Mouse (Mus musculus): ENCODE data around the gene Inmt.
"Not testable (repeated sequence)": the region's sequence is repeated elsewhere in the genome, so short reads cannot be mapped to it uniquely, and the experiment has no call there.

Gene Inmt

DNA sequence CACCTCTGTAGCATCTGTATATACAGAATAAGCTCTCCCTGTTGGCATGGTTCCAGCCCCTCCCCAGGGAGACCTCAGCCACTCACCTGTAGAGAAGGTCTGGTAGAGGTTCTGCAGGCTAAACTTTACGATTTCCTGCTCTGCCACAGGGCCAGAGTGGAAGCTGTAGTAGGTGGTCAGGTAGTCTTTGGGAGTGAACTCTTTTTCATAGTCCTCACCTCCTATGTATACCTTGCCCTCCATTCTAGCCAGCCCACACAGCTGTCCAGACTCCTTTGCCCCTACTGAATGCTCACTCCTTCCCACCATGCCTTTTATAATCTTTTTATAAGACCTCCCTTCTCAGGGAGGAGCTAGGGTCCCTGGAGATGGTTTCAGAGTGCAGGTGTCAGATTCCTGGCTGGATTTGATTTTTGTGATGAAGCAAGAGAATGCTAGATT, at the start of gene Inmt:
Inmt (minus strand) TSS at position 303 of the 441 bp plus-strand sequence.
- DNase-seq: no peak

DNA sequence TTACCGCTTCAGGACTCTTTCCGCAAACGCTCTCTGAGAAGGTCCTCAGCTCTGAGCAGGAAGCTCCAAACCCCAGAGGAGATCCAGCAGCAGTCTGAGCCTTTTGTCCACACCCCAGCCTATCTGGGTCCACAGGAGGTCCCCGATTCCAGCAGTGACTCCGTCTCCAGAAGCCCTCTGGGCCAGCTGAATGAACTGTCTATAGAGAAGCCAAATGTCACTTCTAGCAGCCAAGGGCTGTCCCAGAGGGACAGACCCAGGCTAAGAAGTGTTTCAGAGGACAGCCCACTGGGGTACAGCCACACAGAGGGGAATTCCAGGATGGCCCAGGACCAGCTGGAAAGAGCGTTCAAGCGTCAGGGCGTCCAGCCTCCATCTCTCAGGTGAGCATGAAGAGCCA, 49.1 kb upstream of the Inmt start:
- no peak for DNase-seq

DNA sequence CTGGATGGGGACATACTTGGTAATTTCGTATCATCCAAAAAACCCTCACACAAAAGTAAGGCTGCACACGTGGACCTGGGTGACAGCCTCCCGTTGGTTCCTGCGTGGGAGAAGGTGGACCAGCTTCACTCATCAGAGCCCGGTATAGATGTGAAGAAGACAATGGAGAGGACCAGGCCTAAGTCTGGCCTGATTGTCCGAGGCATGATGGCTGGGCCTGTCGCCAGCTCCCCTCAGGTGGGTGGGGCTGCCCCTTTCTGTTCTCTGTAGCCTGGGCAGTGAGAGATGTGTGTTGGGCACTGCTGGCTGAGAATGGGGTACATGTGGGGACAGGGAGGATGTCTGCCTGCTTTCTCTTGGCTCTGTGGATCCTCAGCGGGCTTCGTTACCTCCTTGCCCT, 43.4 kb upstream of the Inmt start:
- no peak for DNase-seq

DNA sequence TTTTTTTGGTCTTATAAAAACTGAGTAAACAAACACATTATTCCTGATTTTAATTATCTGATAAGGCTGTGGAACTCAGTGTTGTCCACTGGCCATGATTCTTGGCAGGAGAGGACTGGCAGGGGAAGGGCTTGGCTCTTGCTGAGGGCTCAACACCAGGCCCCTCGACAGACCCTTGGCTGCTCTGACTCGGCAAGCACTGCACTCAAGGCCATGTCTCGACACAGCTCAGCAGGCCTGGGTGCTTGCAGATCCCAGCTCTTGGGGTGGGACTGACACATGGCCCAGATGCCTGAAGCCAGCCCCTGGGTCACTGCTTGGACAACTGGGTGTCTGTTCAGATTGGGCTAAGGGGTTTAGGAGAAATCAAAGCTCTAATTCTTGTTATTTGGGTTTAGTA, 39.7 kb upstream of the Inmt start:
- no peak for DNase-seq

DNA sequence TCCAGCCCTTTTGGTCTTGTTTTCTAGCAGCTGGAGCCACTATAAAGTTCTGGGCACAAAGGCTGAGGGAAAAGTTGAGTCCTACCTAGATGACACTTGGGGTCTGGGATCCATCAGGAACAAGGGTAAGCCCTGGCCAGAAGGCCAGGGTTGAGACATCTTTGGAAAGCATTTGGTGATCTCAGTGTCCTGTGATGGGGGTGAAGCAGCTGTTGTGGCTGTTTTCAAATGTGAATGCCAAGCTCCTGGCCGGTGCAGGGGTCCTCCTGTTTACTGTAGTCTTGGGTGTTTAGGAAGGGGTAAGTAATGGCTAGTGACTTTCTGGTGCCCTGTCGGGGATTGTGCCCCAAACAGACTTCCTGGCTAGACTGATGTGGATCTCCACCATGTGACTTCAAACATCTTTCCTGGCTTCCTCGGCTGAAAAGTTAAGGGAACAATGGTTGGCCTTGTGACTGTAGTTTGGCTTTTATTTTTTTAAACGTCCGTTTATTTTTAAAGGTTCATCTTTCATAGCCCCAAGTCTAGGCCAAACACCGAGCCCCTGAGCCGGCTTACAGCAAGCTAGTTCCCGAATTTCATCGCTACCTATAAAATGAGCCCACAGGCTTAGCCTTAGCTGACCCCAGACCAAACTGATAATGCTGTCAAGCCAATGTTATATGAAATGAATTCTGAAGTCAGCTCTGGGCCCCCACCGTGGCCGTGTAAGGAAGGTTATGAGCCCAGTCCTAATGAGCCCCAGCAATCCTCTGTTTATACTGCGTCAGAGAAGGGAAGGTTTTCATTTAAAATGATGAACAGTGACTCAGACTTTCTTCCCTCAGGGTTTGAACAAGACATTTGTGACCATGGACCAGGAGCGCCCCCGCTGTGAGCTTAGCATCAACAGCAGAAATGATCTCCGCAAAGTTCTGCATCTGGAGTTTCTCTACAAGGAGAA, 35.9 kb upstream of the Inmt start:
- no peak for DNase-seq

DNA sequence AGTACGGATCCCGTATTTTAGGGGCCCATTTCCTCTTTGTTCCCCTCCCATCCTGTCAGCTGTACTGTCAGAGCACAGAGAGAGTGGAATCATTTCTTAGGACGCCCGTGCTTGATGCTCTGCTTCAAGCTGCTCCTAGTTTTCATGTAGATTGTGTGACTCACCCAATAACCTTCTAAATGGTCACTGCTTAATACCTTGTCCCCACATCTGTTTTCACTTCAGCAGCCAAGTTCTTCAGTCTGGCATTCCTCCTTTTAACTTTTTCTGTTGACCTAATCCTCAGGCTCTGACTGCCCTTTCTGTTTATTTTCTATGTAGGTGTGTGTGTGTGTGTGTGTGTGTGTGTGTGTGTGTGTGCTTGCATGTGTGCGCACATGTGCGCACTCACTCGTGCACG, 32.9 kb upstream of the Inmt start:
- DNase-seq: no peak

DNA sequence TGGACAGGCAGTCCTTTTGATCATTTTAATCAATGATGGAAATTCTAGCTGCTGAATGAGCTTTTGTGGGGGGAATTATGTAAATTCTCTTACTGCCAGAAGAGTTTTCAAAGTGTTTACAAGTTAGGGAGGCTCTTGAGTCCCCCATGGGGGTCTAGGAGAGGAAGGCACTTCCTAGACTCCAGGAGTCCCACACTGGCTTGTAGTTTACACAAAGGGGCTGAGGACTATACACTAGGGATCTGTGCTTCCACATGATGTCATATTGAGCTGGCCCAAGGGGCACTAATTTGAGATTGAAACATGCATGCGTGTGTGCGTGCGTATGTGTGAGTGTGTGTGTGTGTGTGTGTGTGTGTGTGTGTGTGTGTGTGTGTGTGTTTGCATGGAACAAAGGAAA, 29.1 kb upstream of the Inmt start:
- DNase-seq: no peak

DNA sequence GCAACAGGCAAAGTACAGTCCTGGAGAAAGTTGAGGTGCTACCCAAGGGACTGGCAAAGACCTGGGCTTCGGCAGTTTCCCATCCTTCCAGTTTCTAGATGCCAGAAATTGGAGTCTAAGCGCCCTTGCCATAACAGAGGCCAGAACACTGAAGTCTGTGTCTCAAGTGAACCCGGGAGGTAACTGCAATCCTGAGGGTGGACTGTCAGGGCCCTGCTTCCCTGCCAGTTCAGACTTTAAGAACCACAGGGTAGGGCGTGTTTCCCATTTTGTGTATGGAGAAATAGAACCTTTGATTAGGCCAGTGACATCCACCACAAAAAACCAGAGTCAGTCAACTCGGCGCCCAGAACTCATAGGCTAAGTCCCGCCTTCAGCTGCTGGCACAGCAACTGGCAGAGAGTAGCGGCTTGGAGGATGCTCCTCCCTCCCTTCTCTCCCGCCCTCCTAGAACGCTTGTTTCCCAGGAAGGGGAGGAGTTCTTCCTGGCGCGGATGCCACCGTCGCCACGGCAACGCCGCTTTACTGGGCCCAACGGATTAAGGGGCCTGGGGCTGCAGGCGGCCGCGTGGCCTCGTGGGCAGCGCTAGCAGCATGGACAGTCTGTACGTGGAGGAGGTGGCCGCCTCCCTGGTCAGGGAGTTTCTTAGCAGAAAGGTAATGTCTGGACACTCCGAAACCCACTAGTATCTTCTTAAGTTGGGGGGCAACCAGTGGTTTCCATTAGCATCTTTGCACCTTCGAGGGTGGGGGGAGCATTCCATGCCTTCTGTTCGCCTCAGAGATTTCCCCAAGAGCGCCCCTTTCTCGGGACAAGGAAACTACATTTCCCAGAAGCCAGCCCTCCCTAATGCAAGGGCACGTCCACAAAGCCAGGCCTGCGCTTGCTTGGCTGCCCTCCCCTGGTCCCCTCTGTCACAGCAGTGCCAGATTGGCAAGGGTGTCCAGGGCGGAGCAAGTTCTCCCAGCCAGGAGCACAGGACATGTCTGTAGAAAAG, 28.4 kb upstream of the Inmt start, which contains the start of gene Mindy4:
Mindy4 (plus strand) TSS at position 471 of the 998 bp plus-strand sequence.
- peak; percentile 94 for DNase-seq

DNA sequence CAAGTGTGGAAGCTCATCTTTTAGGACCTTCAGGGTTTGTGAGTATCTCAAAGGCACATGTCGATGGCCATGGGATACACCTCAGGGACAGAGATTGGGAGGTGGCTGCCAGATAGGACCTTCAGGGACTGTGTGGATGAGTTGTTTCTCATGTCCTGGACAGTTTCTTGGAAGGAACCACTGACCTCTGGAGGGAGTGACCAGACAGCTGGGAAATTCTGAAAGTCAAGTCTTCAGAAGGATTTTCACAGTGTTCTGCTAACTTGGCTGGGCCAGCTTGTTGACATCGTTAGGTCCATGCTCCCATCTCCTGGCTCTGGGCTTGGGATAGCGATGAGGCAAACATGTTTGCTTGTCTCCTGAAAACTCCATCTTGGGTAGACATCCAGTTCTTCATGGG, 24.2 kb upstream of the Inmt start:
- no peak for DNase-seq

DNA sequence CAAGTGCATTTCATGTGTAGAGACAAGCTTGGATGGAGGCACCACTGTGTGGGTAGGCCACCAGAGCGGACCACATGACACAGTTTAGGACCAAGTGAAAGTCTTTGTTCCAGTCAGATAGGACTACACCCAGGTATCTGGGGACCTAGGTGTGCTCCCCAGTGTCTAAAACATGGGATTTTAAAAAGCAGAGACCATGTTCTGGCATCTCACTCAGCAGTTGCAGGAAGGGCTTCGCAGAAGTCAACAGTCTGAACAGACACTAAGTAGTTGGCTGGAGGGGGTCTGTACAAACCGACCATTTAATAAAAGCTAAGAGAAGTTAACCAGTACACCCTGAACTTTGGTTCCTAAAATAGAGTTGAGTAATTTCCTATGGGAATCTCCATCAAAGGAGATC, 18.3 kb upstream of the Inmt start:
- no peak for DNase-seq

DNA sequence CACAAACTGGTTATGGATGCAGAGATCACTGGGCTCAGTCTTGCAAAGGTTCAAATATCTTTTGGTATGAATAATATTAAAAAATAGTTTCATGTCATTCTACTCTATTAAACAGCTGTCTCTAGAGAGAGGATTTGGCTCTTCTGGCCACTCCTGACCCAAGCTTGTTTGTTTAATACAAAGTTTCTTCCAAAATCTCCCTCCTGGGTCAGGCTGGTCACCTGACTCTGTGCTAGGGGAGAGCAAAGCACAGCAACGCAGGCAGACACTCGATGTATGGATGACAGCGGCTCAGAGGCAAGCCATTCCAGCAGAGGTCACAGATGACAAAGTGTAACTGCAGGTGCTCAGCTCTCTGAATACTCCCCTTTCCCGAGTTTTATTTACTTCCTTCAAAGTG, 16.7 kb upstream of the Inmt start:
- no peak for DNase-seq

DNA sequence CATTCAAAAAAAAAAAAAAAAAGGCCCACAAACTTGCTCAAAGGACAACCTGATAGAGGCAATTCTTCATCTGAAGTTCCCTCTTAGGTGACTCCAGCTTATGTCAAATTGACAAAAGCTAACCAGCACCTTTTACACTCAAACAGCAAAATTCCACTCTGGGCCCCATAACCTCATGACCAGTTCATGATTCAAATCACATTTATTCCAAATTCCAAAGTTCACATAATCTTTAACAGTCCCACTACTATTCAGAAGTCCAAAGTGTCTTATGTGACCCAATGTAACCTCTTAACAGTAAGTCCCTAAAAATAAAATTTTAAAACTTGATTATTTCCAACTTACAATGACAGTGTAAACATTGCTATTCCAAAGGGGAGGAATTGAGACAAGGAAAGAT, 14.6 kb upstream of the Inmt start:
- no peak for DNase-seq

DNA sequence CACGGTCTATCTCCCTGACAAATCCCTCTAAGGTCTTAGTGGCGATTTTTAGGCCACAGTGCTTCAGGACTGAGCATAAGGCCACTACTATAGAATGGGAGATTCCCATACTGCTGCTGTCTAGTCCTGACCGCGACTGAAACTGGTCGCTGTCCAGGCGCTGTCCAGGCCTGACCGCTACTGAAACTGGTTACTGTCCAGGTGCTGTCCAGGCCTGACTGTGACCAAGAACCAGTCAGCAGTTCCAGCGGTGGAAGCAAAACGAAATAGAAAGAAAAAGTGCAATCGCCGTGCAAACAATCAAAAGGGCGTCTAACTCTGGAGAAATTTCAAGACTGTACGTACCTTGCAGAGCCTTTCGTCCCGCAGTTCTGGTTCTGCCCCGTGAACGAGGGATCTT, 13.0 kb upstream of the Inmt start:
- not testable (repeated sequence) for DNase-seq

DNA sequence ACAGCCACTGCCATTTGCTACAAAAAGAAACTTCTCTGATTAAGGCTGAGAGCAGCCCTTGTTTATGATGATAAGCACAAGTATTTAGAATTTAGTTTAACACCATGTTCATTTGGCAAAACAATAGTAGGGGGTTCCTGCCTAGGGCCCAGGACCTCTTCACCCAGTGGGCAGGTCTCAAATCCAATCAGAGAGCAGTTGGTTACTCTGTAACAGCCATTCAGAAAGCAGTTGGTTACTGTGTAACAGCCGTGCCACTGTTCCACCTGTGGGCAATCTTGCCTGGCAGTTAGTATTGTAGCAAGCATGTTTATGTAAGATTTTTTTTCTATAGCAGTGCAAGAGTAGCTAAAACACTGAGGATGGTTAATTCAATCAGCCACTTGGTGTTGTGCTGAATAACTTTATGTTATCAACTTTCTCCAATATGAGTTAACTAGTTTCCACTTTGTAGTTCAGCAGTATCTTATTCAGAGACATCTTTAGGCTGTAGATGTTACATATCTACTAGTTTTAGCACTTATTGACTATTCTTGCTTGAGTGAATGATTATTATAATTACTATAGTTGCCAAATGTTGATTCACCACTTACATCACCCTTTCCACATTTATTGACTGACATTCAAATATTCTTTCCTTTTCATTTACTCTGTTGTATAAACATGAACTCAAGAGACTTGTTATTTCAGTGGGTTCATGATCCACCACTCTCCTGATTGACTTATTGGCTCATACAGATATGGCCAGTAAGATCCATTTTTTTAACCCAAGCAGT, 8.0 kb upstream of the Inmt start:
- DNase-seq: no peak

DNA sequence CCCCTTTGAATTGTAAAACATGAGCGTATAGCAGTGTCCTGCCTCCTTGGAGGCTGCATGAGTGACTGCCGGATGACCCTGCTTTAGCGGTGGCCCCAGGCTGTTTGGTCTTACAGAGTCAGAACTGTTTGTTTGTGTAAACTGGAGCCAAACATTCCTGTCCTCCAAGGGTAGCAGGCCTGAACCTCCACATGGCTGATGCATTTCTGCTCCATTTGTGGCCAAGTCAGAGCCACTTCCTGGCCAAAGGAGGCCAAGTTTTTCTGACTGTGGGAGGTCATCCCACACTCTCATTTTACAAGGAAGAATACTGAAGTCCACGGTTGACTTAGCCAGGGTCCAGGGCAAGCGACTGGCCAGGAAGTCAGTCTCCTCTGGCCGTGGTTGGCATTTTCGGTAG, 4.7 kb upstream of the Inmt start:
- no peak for DNase-seq

DNA sequence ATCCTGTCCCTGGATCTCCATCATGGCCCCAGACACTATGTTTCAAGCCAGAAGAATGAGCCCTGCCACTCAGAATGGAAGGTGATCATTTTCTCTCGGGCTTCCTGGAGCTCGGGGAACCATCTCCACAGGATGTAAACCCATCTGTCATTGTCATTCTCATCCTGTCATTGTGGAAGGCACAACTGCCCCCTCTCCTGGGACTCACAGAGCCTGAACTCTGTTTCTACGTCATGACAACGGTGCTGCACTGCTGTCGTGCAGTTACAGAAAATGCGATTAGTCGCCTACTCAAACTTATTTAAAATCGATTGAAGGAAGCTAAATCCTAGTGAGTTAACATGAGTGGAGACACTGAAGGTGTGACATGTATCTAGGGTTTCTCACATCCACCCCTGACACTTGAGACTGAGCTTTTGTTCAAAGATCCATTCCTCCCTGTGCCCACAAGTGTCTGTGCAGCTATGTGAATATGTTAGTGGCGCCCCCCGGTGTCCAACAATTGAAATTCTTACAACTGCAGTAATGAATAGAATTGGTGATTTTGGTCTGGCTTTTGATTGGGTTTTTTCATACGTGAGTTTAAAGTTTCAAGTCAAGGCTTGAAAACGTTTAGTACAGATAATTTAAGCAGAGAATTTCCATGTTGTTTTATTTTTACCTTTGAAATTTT, 2.4 kb upstream of the Inmt start:
- DNase-seq: peak; percentile 52

DNA sequence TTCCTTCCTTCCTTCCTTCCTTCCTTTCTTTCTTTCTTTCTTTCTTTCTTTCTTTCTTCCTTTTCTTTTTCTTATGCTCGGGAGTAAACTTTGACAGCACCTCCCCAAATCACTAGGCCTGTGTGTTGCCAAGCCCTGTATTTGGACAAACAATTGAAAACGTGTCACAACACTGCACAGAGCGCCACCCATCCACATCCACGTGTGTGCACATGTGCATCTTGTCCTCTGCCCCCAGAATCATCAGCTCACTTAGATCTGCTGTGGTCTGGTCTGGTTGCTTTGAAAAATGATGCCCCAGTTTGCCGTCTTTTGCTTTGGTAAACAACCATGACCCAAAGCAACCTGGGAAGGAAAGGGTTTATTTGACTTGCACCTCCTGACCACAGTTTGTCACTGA, 1.0 kb upstream of the Inmt start:
- DNase-seq: no peak

DNA sequence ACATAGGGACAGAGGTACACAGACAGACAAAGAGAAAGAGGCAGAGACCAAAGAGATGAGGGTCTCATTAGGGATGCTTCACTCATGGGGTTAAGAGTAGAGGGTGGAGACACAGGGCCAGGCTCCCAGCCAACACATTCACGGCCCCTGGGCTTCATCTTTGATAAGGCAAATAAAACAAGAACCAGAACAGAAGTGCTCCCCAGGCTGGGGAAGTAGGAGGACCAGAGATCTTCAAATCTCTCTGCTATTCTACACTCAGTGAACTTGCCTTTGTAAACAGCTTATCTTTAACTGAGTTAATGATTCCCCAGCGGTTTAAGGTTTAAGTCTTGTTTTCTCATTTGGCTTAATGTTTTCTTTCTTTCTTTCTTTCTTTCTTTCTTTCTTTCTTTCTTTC, 613 bp upstream of the Inmt start:
- no peak for DNase-seq

DNA sequence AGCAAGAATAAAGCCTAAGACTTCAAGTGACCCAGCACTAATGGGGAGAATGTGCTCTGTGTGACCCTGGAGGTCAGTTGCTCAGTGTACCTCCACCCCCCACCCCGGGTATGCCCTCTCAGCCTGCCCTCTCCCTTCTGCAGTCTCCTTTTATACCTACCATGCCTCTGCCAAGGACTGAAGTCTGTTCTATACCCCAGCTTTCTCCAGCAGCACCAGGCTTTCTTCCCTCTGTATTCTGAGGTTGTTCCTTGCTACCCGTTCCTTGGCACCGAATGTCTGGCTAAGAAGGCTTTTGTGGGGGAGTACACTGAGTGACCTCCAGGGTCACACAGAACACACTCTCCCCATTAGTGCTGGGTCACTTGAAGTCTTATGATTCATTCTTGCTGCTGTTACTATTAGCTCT, 898 bp downstream of the Inmt start:
- DNase-seq: no peak

DNA sequence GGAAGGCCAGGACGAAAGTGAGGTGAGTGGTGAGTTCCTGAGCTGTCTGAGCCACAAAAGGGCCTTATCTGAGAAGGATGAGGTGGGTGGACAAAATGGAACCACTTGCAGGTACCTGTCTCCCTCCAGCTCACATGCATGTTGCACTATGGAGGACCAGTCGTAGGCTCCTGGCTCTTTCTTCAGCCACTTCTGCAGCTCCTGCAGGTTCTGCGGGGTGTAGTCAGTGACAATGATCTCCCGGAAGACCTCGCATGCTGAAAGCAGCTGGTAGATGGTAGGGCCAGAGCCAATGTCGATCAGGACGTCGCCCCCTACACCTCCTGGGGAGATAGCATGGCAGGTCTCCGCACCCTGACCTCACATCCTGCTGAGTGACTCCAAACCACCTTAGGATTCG, 1.7 kb downstream of the Inmt start:
- no peak for DNase-seq

DNA sequence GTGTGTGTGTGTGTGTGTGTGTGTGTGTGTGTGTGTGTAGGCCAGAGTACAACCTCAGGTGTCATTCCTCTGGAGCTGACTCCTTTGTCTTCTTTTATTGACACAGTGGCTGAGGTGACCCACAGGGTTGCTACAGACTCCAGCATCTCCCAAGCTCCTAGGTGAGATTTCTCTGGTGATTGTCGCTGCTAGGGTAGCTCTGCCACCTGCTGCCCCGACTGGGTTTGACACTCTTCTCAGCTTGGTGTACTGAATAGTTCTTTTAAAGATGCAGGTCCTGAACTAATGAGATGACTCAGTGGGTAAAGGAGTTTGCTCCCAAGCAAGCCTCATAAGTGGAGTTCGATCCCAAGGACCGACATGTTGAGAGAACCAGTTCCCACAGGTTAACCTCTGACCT, 3.2 kb downstream of the Inmt start:
- no peak for DNase-seq

DNA sequence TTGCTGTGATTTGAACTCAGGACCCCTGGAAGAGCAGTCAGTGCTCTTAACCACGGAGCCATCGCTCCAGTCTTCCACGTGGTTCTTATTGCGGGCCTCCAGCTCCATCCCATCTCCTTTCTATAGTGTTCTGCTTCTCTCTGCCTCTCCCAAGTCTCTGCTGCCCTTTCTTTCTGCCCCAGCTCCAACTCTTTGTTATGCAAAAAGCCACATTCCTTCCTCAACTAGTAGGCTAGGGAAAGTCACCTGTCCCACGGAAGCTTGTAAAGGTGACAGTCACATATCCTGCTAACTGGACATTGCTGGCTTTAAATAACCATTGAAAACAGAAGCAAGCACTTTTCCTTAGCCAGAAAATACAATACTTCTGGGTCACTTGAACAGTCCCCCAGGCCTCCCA, 5.0 kb downstream of the Inmt start:
- no peak for DNase-seq

Data from right cerebral cortex, adult 18-20 months (tissue).